Mouse (Mus musculus): ENCODE measurements at regions not wholly inside any gene's neighbourhood (a gene's known extent, or its start where the extent isn't known, plus 50 kb on each side); places are given as distances from the start of the nearest gene placed in this dataset.

GRCm38 (mm10) chr10:96697781-96698180 is 81.0 kb downstream of the Btg1 start:
- TF ChIP-seq POLR2A (IDR thresholded peaks at IDR 0.05; ENCODE audit: extremely low read depth, insufficient read depth, low read length) (no peak), CTCF (IDR thresholded peaks at IDR 0.05; ENCODE audit: low read depth, low read length) (no peak)

Data from liver, adult 2 months (tissue).